Mouse (Mus musculus): ENCODE measurements at regions not wholly inside any gene's neighbourhood (a gene's known extent, or its start where the extent isn't known, plus 50 kb on each side); places are given as distances from the start of the nearest gene placed in this dataset.

- TF ChIP-seq POLR2A (IDR thresholded peaks at IDR 0.05; ENCODE audit: borderline replicate concordance, extremely low read depth, low read depth, low read length), result no peak
- no peak for TF ChIP-seq CTCF (IDR thresholded peaks at IDR 0.05; ENCODE audit: insufficient read depth, low read length)
Observed at GRCm38 (mm10) chr13:44514636-44515158, 214.6 kb upstream of the Jarid2 start.

All from lung, adult 2 months (tissue).